Mouse (Mus musculus) gastrocnemius, postnatal 4 days (tissue): ENCODE data around the gene Smad3. TPM values are rescaled to one million over a fixed set of nuclear protein-coding genes. Genes with fewer than 3 reads are reported as not detected.

Experiments used
- DNase-seq, 2 experiments: peaks; one replicate each; pipeline ENCODE4 v3.0.0; 2021 to 2022; ENCODE audit warnings: low spot score in 2 of 2, mixed read lengths in 2 of 2
- total RNA-seq, 2 experiments: library from RNA; stranded (reverse); gene quantifications; 2 replicates each; pipeline ENCODE4 v1.2.3; 2021

Gene Smad3
- total RNA-seq, 2 experiments from 2014 or later = 42.9 to 44.6 TPM

DNA sequence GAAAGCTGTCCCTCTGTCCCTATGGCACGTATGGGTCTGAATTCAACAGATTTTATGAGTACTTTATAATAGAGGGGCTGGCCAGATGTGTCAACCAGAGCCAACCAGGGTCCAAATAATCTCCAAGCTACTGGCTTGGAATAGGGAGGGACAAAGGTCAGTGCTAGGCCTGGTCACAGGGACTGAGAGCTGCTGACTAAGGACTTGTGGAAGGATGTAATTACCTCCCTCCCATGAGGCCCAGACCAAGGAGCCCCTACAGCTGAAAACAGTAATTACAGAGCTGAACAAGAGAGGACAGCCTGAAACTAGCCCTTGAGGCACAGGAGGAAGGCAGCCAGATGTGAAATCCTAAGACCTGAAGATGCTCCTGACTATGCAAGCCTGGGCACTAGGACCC is 89.2 kb downstream of the Smad3 start:
- DNase-seq = no peak

- no peak for DNase-seq
These were observed 90.4 kb downstream of the Smad3 start for GRCm38 (mm10) chr9:63667373-63667724.

DNA sequence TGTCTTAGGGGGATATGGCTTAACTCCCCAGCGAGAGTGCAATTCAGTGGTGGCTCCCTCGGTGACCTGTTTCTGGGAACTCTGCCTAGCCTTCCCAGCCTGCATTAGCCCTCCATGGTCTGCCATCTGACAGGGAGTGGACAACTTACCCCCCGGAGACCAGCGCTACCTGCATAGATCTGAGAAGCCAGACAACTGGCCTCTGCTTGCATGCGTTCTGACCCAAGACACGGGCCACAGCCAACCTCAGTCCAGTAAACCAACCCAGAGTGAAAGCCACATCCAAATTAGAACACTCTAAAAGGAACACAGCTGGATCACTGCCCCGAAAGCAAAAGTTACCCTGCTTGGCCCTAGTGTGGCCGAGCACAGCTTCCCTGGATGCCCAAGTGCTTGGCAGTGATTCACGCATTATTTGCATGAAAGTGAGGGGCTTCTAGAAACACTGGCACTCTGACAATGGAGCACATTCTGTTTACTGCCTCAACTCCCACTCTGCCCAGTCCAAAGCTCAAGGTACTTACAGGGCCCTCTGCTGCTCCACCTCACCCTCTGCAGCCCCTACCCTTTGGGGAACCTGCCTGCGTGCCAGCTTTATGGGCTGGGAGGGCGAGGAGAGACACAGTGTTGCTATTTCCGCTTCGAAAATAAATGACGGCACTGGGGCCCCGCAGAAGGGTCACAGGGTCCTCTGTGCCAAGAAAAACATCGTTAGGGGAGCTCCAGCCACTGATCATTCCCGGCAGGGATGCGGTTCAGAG is 91.0 kb downstream of the Smad3 start:
- no peak for DNase-seq

DNA sequence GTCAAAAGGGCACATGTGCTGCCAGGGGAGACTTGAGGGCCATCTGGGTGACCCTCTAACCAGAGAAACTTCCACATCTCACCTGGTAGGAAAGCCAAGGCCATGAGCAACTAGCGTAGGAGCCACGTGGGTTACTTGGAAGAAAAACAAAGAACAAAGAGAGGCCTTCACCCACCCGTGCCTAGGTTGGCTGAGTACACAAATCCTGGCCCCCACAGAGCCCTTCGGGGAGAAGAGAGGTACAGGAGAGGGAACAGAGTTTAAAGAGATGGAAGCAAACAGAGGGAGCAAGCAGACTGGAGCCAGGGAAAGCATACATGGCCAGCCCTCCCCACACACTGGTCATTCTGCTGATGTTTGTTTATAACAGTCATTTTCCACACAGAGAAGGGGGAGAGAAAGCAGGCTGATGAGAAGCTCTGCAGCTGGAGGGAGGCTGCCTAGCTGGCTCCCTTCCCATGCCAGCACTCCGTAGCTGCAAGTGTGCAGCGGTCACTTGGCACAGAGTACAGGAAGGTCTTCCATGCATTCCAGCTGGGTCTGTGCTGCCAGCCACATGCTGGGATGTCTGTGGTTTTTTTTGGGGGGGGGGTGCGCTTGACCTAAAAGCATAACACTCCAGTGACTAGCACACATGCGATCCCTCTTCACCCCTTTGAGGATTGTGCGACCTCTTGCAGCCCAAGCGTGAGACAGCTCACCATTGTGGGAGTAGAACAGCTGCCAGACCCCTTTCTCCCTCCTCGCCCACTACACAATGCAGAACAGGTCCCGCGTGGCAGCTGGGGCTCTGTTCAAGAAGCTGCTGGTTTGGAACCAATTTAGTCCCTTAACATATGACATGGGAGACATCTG is 92.8 kb downstream of the Smad3 start:
- DNase-seq = no peak

- no peak for DNase-seq
These were observed 93.5 kb downstream of the Smad3 start for GRCm38 (mm10) chr9:63664300-63664745.

GRCm38 (mm10) chr9:63663222-63663621 is 94.6 kb downstream of the Smad3 start:
- DNase-seq = no peak

DNA sequence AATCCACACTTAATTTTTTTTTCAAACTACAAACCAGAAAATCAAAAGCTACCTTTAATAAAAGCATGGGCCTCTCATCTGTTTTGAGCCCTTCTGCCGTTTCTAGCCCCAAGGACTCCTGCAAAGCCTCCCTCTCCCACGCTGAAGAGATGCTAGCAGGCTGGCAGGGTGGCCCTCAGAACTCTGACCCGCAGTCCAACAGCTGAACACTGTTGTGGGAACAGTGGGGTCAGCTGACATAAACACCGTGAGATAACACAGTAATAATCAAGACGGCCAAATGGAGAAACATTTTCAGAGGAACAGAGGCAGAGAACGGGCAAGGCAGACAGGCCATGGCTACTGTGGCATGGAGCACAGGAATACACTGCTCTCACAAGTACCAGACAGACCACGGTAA is 95.0 kb downstream of the Smad3 start:
- no peak for DNase-seq

- no peak for DNase-seq
These were observed 97.1 kb downstream of the Smad3 start for GRCm38 (mm10) chr9:63660691-63661090.

- no peak for DNase-seq
These were observed 97.7 kb downstream of the Smad3 start for GRCm38 (mm10) chr9:63660061-63660460.

DNA sequence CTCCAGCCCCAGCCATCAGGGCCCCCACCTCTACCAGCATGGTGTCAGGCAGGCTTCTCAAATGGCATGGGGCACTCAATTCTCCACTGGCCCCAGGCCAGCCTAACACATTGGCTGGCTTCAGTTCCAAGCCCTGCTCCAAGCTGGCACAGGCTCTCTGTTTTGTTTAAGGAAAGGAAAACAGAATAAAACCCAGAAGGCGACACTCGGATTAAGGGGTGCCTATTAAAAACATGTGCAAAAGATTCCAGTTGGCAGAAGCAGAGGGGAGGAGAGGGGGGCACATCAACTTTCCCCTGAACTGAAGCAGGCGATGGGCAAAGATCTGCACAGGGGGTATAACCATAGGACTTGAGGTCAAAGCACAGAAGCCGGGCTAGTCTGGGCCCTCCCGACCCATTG is 98.8 kb downstream of the Smad3 start:
- no peak for DNase-seq

DNA sequence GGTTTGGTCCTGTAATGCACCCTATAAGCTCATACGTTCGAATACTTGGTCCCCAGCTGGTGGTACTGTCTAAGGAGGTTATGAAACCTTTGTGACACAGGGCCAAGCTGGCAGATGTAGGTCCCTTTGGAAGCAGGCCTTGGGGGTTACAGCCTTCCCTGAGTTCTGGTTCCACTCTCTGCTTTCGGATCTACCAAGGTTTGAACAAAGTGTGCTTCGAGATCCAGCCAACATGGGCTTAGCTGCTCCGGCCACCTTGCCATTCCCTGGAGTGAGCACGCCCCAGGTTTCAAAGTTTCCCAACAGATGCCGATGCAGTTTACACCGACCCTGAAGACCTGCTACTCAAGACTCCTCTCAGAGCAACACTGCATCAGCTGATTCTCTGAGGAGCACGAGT is 99.4 kb downstream of the Smad3 start:
- DNase-seq = no peak

GRCm38 (mm10) chr9:63657167-63657566 is 100.6 kb downstream of the Smad3 start:
- DNase-seq = peak in 1 of 2 experiments; percentile 70

DNA sequence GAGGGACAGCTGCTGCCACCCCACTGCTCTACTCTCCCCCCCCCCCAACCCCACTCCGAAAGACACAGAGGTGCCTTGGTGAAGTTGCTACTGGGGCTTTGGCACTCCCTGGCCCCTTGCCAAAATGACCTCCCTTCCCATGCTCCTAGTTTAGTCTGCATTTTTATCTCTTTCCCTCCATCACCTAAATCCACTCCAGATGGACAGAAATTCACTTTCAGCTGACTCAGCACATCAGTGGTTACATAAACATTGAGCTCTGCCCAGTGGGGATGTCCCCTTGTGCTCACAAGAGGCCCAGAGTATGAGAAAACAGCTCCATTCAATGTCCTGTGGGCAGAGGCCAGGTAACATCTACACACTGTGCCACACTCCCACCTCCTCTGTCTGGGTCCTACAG is 102.7 kb downstream of the Smad3 start:
- no peak for DNase-seq

DNA sequence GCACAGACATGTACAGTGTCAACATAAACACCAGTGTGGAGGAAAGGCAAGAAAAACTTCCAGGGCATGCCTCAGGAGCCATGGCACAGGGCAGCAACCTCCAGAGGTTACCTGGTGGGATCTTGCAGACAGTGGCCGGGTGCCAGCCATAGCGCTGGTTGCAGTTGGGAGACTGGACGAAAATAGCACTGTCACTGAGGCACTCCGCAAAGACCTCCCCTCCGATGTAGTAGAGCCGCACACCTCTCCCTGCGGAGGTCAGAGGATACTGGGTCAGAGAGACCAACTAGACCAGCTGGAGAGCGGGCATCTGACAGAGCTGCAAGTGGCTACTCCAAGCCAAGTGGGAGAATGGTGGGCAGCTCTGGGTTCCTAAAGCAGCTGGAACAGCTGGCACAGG is 103.2 kb downstream of the Smad3 start:
- no peak for DNase-seq

GRCm38 (mm10) chr9:63653666-63654065 is 104.1 kb downstream of the Smad3 start:
- DNase-seq = no peak

DNA sequence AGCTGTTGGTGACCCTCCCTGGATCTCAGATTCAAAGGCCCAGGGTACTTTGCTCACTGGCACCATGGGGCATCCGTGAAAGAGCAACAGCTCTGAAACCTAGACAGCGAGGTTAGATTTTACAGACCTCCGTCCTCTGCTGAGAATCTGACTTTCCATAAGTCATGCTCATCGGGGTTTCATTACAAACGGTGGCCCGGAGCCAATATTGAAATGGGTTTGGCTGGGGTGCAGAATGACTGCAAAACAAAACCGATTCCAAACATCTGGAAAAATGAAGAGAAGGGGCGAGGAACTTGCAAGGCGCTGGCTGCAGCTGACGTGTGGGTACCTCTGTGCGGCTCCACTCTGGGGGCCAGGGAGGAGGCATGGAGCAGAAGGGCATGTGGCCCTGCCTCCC is 106.2 kb downstream of the Smad3 start:
- DNase-seq = peak; percentile 75 to 84

DNA sequence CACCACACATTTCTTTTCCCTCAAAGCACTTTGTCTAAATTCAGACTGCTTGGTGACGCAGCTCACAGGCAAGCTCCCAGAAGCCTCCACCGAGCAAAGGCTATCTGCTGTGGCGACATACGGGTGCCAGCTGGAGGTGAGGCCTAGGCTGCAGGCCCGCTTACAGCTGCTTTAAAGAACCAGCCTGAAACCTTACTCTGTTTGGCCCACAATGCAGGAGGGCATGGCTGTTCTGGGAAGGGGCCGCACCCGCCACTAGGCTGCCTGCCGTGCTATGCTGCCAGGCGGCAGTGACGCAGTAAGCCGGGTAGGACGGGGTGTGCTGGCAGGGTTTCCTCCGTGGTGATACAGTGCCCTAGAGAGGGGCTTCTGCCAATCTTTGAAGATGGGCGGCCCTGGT is 106.9 kb downstream of the Smad3 start:
- peak in 1 of 2 experiments; percentile 59 for DNase-seq

DNA sequence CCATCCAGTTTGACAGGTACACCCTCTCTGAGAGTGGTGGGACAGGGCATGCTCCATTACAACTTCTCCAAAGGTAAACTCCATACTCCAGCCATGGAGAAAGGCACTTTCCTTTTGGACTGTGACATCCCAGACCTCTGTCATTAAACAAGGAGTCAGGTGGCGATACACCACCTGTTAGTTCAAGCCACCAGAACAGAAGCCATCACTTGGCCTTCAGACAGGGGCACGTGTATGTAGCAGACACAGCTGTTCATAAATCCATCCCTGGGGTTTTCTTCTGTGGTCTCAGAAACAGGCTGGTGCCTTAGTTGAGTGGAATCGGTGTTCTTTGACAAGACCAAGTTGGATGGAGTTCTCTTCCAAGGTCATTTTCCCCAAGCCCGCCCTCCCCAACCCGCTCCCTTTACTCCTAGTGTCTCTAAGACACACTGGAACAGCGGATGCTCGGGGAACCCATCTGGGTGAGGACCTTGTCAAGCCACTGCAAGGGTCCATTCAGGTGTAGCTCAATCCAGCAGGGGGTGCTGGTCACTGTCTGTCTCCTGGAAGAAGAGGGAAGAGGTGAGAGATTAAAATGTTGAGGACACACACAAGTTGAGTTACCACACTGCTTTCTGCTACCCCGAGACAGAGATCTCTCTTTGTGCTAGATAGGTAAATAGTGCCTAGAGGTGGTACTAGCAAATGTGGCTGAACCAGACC is 107.8 kb downstream of the Smad3 start:
- DNase-seq = no peak

- DNase-seq = no peak
These were observed 109.3 kb downstream of the Smad3 start for GRCm38 (mm10) chr9:63648520-63648918.

GRCm38 (mm10) chr9:63647581-63648519 is 109.9 kb downstream of the Smad3 start:
- DNase-seq = no peak

- DNase-seq = no peak
These were observed 112.7 kb downstream of the Smad3 start for GRCm38 (mm10) chr9:63645084-63645483.
